Mouse (Mus musculus) yolk sac, embryonic 10.5 days (tissue): ENCODE measurements around the gene Chdh.

Experiments used
- DNase-seq: peaks from one replicate; pipeline ENCODE4 v3.0.0-alpha.2; 2017; ENCODE audit warnings: low spot score

The Chdh gene

DNA sequence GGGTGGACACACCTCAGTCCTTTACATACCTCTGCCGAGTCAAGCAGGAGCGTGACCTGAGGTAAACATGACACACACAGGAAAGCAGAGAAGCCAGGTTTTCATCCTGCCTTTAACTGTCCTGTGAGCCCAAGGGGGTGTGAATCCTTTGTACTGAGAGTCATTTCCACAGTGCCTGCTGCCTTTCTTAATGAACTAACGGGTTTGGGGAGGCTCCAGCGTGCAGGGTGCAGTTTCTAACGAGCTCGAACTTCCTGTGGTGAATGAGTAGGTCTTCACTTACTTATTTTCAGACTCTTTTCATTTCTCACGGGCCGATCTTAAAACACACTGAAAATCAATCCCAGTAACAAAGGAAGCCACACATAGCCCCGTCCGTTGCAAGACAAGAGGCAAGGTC is 5.7 kb downstream of the Chdh start:
- DNase-seq = no peak

DNA sequence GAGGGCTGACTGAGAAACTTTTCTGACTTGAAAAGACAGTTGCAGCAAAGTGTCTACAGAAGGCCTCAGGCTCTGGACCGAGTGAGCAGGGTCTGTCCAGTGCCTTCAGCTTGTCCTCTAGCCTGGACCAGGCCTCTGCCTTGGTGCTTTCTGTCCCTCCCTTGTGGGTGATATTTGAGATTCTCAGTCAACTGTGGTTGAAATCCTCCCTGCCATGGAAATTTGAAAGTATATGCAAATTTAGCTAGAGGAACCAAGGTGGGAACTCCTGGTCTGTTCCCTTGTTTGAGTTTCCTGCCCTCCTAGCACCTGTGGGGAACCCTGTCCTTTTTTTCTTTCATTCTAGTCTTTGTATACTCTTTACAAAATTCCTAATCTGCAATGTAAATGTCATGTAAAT is 6.2 kb downstream of the Chdh start:
- DNase-seq = no peak

- DNase-seq = no peak
These were observed 7.8 kb downstream of the Chdh start for GRCm38 (mm10) chr14:30016666-30017065.

- DNase-seq = no peak
These were observed 9.1 kb downstream of the Chdh start for GRCm38 (mm10) chr14:30017794-30018462.

GRCm38 (mm10) chr14:30018463-30018801 is 9.6 kb downstream of the Chdh start:
- DNase-seq = no peak

DNA sequence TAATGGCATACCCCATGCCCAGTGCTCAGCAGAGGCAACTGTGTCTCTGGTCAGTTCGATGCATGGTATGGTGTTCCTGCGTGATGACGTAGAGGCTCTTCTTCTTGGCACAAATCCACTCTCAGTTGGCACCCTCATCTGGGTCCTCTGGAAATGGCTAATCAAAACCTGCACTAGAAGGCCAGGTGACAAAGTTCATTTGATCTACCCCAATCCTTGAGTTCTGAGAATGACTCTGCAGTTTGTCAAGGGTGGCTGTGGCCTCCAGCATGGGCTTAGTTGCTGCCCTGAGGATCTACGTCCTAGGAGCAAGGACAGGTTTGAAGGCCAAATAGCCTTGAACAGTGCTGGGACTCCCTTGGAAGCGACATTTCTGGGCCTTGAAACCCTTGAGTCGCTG is 10.0 kb downstream of the Chdh start:
- no peak for DNase-seq

DNA sequence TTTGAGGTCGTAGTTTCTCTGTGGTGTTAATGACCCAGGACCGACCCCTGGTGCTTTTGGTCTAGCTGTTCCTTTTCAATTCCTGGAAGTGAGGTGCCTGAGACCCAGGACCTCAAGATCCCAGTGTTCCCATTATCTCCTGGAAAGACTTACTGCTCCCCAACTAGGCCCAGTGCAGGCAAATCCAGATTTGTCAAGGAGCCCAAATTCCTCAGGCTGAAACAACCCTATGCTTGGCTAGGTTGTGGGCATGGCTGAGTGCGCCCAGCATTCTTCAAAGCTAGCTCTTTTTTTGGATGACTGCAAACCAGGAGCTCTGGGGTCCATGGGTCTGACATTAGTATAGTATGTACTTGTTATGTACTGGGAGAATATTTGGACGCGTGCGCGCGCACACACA is 10.6 kb downstream of the Chdh start:
- DNase-seq = no peak

- DNase-seq = no peak
These were observed 11.2 kb downstream of the Chdh start for GRCm38 (mm10) chr14:30019792-30020575.

DNA sequence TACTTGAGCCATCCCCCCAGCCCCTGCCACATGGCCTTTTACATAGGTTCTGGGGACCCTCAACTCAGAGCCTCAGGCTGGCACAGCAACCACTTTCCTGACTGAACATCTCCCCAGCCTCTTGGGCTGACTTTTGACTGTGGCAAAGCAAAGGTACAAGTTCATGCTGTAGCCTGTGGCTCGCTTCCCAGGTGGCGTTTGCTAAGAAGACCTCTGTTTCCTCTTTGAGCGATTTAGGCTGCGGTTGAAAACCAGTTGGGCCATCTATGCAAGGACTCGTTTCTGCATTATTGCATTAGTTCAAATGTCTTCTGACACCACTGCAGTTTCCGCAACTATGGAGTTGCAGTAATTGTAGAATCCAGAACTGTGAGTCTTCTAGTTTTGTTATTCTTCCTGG is 13.6 kb downstream of the Chdh start:
- DNase-seq = no peak

GRCm38 (mm10) chr14:30024387-30024786 is 15.6 kb downstream of the Chdh start:
- DNase-seq = no peak

- DNase-seq = no peak
These were observed 18.6 kb downstream of the Chdh start for GRCm38 (mm10) chr14:30027378-30027777.

DNA sequence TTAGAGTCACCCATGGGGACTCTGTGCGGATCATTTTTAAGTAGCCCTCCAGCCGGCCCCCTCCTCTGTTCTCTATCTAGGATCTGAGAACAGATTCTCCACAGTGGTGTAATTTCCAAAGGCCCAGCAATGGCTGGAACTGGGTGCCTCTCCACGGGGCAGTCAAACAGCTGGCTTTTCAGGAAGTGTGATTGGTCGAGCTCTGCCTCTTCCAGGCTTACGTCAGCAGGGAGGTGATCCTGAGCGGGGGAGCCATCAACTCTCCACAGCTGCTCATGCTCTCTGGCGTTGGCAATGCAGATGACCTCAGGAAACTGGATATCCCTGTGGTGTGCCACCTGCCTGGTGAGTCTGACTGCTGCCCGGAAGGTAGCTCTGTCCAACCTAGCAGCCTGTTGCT is 24.6 kb downstream of the Chdh start:
- DNase-seq = no peak

- DNase-seq = no peak
These were observed 29.6 kb downstream of the Chdh start for GRCm38 (mm10) chr14:30038431-30038830.

DNA sequence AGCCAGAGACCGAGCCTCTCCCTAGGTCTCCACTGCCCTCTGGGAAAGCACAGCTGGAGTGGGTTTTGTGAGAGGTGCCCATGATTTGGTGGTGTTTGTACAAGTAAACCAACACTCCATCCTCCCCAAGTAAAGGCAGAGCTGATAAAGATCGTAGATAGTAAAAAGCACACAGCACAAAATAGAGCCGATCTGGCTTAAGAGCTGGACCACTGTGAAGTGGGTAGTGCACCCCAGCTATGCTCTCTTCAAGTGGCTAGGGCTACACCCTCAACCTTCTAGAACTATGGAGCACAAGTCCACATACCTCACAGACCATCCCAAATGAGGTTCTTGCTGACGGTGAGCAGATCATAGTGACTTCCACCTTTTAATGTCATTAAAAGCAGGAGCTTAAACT is 30.6 kb downstream of the Chdh start:
- DNase-seq = no peak

- DNase-seq = no peak
These were observed 33.0 kb downstream of the Chdh start for GRCm38 (mm10) chr14:30041836-30042235.

DNA sequence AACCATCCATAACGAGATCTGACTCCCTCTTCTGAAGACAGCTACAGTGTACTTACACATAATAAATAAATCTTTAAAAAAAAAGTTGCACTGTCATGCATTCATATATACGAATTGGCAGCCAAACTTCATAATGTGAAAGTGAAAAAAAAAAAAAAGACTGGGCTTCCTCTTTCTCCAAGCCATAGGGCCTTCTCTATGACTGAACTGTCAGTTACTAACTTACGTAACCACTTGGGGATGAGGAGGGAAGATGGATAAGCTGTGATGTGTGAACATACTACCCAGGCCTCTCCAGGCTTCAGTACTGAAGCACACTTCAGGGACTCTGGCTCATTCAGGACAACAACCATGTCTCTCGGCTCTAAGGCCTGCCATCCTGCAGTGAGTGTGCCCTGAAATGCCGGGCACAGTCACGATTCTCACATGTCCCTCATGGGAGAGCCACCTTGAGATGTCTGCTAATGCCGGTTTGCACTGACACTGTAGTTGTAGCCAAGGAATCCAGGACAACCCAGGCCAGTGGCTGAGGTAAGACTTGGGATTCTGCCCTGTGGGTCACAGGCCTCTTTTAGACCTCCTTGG is 34.6 kb downstream of the Chdh start:
- DNase-seq = no peak

DNA sequence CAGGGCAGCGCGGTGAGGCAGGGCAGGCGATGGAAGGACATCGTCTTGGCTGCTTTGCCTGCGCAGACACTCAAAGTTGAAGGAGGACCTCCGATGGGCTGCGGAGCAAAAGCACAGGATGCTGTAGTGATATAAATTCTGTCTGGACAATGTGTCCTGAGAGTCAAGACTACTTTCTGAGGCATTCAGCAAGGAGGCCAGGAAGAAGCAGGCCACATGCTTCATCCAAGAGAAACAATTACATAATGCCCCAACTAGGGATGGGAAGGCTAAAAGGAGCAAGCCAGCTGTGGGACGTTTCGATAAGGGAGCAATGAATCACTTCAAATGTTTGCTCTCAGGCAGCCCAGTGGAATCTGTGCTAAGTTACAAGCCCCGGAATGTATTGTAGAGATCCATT is 36.4 kb downstream of the Chdh start:
- DNase-seq = no peak

GRCm38 (mm10) chr14:30045704-30046220 is 36.9 kb downstream of the Chdh start:
- DNase-seq = no peak

DNA sequence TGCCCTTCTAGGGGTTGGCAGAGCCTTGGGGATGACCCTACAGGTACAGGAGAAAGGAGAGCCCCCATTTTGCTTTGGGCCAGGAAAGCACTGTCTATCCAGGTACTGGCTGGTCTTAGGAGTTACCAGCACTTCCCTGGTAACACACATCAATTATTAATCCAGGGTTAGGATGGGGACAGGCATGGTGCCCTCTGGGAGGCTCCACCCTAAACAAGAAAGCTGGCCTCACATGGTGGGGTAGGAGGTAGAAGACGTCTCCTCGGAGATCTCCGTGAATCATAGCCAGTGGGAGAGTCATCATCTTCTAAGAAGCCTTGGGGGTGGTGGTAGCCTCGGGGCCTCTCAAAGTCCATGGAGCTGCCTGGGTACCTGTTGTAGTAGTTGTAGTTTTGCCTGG is 38.2 kb downstream of the Chdh start:
- DNase-seq = no peak

- DNase-seq = no peak
These were observed 39.2 kb downstream of the Chdh start for GRCm38 (mm10) chr14:30048049-30048448.

DNA sequence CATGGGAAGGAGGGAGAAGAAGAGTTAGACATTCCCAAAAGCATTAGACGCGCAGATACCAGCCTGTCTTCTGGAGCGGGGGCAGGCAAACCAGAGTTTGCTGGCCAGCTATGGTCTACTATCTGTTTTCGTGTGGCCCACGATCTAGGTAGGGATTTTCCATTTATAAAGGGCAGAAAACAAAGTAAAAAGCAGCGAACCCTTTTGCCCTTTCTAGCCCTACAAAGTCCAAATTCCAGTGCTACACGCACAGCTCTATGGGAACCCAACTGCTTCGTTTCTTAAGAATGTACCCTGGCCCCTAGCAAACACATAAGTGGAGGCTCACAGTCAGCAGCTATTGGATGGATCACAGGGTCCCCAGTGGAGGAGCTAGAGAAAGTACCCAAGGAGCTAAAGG is 41.5 kb downstream of the Chdh start:
- DNase-seq = no peak

- DNase-seq = no peak
These were observed 46.1 kb downstream of the Chdh start for GRCm38 (mm10) chr14:30054922-30055321.

DNA sequence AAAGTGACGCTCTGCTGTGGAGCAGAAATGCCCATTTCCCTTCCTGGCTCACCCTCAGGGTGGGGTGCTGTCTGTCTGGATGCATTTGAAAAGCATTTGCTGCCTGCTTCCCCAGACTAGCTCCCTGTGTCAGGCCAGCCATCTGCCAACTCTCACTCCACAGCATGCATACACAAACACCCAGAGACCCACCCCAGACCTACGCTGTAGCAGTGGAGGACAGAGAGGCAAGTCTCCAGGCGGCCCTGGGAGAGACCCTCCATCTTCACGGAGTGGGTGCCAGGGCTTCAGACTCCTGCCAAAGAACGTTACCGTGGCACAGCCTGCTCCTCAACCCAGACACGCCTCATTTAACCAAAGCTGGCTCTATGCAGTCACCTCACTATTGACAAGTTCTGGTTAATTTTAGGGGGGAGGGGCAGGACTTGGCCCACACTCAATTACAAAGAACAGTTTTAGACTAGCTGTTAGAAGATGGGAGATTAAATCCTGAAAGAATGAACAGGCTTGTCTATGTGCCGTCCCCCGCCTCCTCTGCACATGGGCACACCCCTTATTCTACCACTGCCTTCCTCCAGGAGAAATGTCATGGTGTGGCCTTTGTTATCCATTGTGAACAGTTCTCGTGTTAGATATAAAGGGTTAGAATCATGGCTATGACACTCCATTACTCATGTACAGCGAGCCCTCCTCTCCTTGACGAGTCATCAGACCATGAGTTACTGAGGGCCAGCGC is 47.4 kb downstream of the Chdh start:
- no peak for DNase-seq
